Mouse (Mus musculus) kidney, postnatal 14 days (tissue): ENCODE measurements at regions not wholly inside any gene's neighbourhood (a gene's known extent, or its start where the extent isn't known, plus 50 kb on each side); places are given as distances from the start of the nearest gene placed in this dataset.

Experiments
- DNase-seq: peaks from one replicate; pipeline ENCODE4 v3.0.0; 2022; ENCODE audit warnings: mixed read lengths

DNA sequence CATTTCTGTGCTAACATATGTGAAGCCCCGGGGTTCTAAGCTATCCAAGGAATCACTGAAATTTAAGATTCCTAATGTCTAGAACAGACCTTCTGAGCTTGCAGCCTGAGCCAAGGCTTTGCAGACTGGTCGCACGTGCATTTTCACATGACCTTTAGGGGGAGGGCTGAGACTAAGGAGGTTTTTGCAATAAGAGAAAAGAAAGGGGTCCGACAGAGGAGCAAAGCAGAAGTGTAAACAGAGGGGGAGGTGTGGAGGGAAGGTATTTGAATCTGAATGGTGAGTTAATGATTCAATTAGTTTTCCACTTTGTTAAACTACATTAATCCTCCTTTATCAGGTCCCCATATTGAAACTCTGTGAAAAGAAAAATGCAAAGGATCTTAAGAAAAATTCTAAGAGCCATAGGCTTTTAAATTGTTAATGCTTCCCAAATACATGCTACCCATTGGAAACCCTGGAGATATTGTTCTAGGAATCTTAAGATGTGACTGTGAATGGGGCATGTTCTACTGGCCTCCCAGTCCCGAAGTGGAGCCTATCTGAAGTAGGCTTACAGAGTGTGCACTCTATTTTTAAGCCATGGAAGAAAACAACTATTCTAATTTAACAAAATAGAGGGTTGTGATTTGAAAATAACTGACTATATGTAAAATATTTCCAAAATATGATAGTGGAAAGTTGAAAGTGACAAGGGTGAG is 322.9 kb downstream of the Epha7 start:
- DNase-seq: no peak

DNA sequence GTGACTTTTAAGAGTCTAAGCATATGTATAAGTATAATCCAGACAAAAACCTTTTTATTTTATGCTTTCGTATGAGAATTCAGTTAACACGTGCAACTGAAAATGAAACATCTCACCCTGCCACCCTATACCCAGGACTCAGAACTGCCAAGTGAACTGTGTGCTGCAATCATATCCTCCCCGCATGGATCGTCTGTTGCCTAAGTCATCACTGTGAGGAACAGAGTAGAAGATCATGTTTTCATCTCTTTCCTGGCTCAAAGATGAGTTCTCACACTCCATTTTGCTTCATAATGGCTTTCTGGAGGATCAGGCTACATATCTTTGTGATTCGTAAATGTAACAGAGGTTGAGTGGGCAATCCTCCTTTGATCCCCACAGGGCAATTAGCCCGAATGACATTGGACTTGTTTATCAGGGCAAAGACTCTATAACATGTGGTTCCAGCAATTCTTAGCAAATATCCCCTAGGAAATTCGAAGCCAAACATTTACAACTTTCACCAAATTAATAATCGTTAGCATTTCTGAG is 325.9 kb downstream of the Epha7 start:
- no peak for DNase-seq

DNA sequence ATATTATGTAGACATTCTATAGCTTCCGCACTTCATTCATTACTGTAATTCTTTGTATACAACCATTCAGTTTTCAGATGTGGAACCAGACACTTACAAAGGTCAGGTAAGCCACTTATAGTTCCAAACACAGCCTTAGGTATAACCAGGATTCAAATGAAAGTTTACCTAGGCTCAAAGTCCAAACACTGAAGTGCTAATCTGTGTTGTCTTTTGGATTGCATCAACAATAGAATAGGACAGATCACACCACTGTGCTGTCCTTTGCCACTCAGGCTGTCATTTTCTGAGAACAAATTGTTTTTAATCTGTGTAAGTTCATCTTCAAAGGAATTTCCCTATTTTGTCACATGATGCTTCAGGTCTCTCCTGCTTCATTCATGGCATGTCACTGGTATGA is 330.5 kb downstream of the Epha7 start:
- DNase-seq: no peak

- no peak for DNase-seq
Observed at GRCm38 (mm10) chr4:29145242-29145641, 332.3 kb downstream of the Epha7 start.

- DNase-seq: no peak
Observed at GRCm38 (mm10) chr4:29152134-29152867, 339.4 kb downstream of the Epha7 start.

DNA sequence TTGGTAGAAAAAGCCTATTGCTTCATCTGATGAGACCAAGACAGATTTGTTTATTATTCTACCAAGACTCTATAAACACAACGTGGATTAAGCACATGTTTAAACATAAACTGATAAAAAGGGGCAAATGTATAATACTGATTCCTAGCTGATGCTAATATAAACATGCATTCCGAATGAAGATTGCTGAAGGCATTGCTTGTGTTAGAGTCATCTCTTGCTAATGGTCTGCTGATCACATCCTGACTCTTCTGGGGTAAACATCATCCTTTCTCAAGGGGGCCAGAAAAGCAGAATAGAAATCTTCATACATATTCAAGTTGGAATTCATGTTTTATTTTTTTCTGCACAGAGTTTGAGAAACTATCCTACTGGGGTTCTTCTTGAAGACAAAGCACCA is 369.6 kb downstream of the Epha7 start:
- DNase-seq: no peak

GRCm38 (mm10) chr4:29183411-29183810 is 370.5 kb downstream of the Epha7 start:
- no peak for DNase-seq

DNA sequence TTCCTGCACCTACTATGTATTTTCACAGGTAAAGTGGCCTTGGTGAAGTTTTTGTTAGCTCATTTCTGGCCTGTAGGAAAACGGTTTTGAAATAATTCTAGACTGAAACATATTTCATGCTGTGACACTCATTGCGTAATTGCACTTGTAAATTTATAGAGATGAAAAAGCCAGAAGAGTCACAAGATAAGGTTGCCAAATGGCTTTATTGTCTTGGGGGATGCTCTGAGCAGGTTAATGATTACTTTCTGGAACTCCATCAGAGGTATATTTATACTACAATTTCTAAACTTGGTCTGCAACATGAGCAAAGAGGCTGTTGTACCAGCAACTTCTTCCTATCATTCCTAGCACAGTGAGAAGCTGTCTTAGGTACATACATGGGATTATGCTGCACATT is 370.9 kb downstream of the Epha7 start:
- no peak for DNase-seq

DNA sequence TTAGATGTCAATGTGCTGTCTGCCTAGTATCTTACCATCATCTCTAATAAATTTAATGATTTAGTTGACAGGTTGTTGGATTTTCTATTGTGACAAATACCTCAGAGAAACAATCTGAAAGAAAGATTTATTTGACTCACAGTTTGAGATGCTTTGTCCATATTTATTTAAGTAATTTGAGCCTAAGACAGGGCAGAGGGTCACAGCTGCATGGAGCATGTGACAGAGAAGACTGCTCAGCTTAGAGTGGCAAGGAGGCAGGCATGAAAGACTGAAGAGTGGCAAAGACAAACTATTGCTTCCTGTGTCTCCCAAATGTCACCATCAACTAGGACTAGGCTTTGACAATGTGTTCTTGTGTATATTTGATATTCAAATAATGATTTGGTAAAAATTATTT is 388.0 kb downstream of the Epha7 start:
- no peak for DNase-seq
